Mouse (Mus musculus) liver, adult 2 months (tissue): ENCODE results near the gene Gxylt2.

Source experiments
- CTCF ChIP-seq: fragments of 200-500 bp; IDR thresholded peaks from 2 replicates; pipeline ENCODE4 v1.5.1; 2011; ENCODE audit warnings: low read depth, low read length, control low read depth
- POLR2A ChIP-seq: fragments of 200-500 bp; IDR thresholded peaks from 2 replicates; pipeline ENCODE4 v1.6.1; 2011; ENCODE audit warnings: low read length, control low read depth; ENCODE audit not compliant: insufficient read depth; ENCODE audit errors: extremely low read depth

DNA sequence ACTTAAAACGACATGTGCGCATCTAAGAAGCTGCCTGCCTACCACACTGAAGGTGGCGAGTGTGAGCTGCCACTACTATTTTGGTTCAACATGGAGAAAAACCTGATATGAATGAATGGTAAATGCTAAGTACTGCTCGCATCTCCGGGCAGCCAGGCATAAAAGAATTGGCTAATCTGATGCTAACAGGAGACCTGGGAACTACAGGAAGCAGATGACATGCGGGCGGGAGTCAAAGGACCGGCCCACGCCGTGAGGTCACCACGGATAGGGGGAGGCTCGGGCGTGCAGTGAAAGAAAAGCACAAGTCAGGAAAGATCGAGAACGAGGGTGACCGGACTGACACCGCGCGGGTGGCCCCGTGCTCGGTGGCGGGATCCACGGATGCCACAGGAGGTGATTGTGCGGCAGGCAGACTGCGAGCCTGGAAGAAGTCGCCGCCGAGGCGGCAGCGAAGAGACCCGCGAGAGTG, 34.1 kb upstream of the Gxylt2 start:
- TF ChIP-seq POLR2A (no peak), CTCF (no peak)
